Mouse (Mus musculus): Measurements from ENCODE around the gene Olfr308.
"Not testable (repeated sequence)": the region's sequence is repeated elsewhere in the genome, so short reads cannot be mapped to it uniquely, and the experiment has no call there.

Olfr308 gene

GRCm38 (mm10) chr7:86325530-86325929 lies at the start of gene Olfr308:
TSS of gene Olfr308 (minus strand) at chr7:86325630.
- no peak for DNase-seq (ENCODE audit: low spot score in 2 of 2)

- no peak for DNase-seq (ENCODE audit: low spot score in 2 of 2)
Measured at GRCm38 (mm10) chr7:86366828-86367227, 41.4 kb upstream of the Olfr308 start, which contains the start of gene Olfr305. TSS of gene Olfr305 (minus strand) at chr7:86366928.

GRCm38 (mm10) chr7:86346296-86346695 lies 20.9 kb upstream of the Olfr308 start:
- not testable (repeated sequence) for DNase-seq (ENCODE audit: low spot score in 2 of 2)

- no peak for DNase-seq (ENCODE audit: low spot score in 2 of 2)
Measured at GRCm38 (mm10) chr7:86344253-86344652, 18.8 kb upstream of the Olfr308 start.

- no peak for DNase-seq (ENCODE audit: low spot score in 2 of 2)
Measured at GRCm38 (mm10) chr7:86342881-86343565, 17.6 kb upstream of the Olfr308 start.

- DNase-seq (ENCODE audit: low spot score in 2 of 2), result no peak
Measured at GRCm38 (mm10) chr7:86337486-86337885, 12.1 kb upstream of the Olfr308 start, which contains the start of gene Olfr307. TSS of gene Olfr307 (minus strand) at chr7:86337586.

GRCm38 (mm10) chr7:86321323-86321722 lies 4.1 kb downstream of the Olfr308 start:
- no peak for DNase-seq (ENCODE audit: low spot score in 2 of 2)

GRCm38 (mm10) chr7:86313608-86314007 lies 11.8 kb downstream of the Olfr308 start, which contains the start of gene Olfr309:
TSS of gene Olfr309 (minus strand) at chr7:86313708.
- no peak for DNase-seq (ENCODE audit: low spot score in 2 of 2)

- no peak for DNase-seq (ENCODE audit: low spot score in 2 of 2)
Measured at GRCm38 (mm10) chr7:86277072-86277471, 48.4 kb downstream of the Olfr308 start, which contains the start of gene Olfr310. TSS of gene Olfr310 (minus strand) at chr7:86277172.

All from left cerebral cortex, adult 9 months (tissue).